Mouse (Mus musculus): ENCODE data around the gene Mrpl9. TPM values are rescaled to one million over a fixed set of nuclear protein-coding genes. Genes with fewer than 3 reads are reported as not detected.
A peak's percentile ranks its signal among the peaks of the same experiment; 100 is the strongest.

The Mrpl9 gene
- polyA plus RNA-seq, 1 experiment from 2014 or later, result 35.2 TPM

DNA sequence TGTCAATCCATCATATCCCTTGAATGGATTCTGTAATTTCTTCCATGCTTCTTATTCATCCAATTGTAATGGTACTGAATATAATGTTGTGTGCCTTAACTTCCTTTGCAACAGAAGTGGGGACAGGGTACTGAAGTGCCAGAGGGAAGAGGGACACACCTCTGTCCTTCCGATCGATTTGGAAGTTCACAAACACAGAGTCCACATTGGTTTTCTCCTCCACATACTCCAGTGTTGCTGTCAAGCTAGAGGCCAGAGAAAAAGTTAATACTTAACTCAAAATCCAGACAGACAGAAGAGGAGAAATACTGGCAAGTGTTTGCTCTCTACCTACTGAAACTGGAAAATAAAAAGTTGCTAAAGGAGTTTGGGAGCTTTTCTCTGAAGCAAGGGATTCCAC is 8.8 kb upstream of the Mrpl9 start:
- Histone ChIP-seq H3K27ac (ENCODE audit: low read depth, low read length) (no peak overlapping the region), H3K36me3 (ENCODE audit: control insufficient read depth, insufficient read depth) (no peaks in the 10 kb centered on the region), H3K27me3 (replicated peaks; ENCODE audit: control insufficient read depth, insufficient read depth, low read length) (no peaks in the 10 kb centered on the region), H3K9ac (ENCODE audit: low read depth, low read length) (no peak overlapping the region), H3K4me3 (ENCODE audit: low read depth, low read length) (no peak overlapping the region), H3K4me2 (replicated peaks; ENCODE audit: low read depth) (no peak overlapping the region), H3K4me1 (replicated peaks; ENCODE audit: control insufficient read depth, insufficient read depth, low read length) (no peaks in the 10 kb centered on the region), H3K9me3 (ENCODE audit: control insufficient read depth) (no peaks in the 10 kb centered on the region)
- 39% methylated on average over 2 of the region's 2 CpGs for WGBS
- no peak for ATAC-seq
- TF ChIP-seq CTCF (IDR thresholded peaks at IDR 0.05; ENCODE audit: low read depth), result no peak

DNA sequence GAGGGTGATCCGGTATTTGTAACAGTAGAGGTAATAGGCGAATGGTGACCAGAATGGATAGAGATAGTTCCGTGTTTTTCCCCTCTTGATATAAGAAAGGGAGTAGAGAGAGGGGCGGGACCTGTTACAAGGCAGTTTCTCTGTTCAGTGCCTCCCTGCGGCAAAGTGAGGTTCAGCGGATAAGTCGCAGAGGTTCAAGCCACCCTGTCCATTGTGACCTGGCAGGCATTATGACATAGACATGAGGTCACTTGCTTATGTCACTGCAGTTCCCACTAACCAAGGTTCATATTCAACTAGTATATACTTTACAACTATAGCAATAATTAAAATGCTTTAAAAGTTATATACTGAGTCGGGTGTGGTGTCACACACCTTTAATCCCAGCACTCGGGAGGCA is 6.7 kb upstream of the Mrpl9 start:
- Histone ChIP-seq H3K4me1 (replicated peaks; ENCODE audit: control insufficient read depth, insufficient read depth, low read length) (no peaks in the 10 kb centered on the region), H3K9me3 (ENCODE audit: control insufficient read depth) (no peaks in the 10 kb centered on the region), H3K9ac (ENCODE audit: low read depth, low read length) (no peak overlapping the region), H3K4me2 (replicated peaks; ENCODE audit: low read depth) (no peak overlapping the region), H3K36me3 (ENCODE audit: control insufficient read depth, insufficient read depth) (no peaks in the 10 kb centered on the region), H3K4me3 (ENCODE audit: low read depth, low read length) (no peak overlapping the region), H3K27me3 (replicated peaks; ENCODE audit: control insufficient read depth, insufficient read depth, low read length) (no peaks in the 10 kb centered on the region), H3K27ac (ENCODE audit: low read depth, low read length) (no peak overlapping the region)
- no peak for ATAC-seq
- TF ChIP-seq CTCF (IDR thresholded peaks at IDR 0.05; ENCODE audit: low read depth), result no peak
- WGBS, result 82% methylated on average over 9 of the region's 9 CpGs

DNA sequence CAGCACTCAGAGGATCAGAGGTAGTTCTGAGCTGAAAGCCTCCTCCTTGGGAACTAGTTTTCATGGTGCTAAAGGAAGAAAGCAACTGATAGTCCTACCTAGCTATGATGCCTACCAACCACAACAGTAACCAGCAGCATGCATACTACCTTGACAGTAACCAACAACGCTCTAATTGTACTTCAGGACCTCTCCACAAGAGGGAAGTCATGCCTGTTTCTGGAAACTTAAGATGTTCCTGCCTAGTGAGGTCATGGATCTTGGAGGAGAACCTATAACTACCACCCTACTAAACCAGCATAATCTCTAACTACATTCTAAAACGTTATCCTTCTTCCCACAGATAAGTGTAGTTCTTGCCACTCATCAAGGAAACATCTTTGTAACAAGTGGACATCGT is 1.9 kb upstream of the Mrpl9 start:
- Histone ChIP-seq H3K27me3 (replicated peaks; ENCODE audit: control insufficient read depth, insufficient read depth, low read length) (no peaks in the 10 kb centered on the region), H3K9me3 (ENCODE audit: control insufficient read depth) (no peaks in the 10 kb centered on the region), H3K4me3 (ENCODE audit: low read depth, low read length) (no peak overlapping the region), H3K27ac (ENCODE audit: low read depth, low read length) (no peak overlapping the region), H3K4me2 (replicated peaks; ENCODE audit: low read depth) (no peak overlapping the region), H3K36me3 (ENCODE audit: control insufficient read depth, insufficient read depth) (peaks cover 4% of the 10 kb centered on the region), H3K4me1 (replicated peaks; ENCODE audit: control insufficient read depth, insufficient read depth, low read length) (no peaks in the 10 kb centered on the region), H3K9ac (ENCODE audit: low read depth, low read length) (no peak overlapping the region)
- no peak for ATAC-seq
- 39% methylated on average over 3 of the region's 3 CpGs for WGBS
- TF ChIP-seq CTCF (IDR thresholded peaks at IDR 0.05; ENCODE audit: low read depth), result peak; percentile 69

DNA sequence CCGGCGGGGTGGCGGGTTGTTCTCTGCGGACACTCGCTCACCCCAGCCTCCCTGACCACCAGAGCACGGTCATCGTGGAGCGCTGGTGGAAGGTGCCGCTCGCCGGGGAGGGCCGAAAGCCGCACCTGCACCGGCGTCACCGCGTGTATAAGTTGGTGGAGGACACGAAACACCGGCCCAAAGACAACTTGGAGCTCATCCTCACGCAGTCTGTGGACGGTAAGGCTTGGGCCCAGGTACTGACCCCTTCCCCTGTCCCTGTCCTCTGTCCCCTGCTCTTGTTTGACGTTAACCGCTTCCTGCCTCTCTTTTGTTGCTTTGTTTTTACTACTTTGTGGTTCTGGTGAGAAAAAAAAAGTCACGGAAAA is 463 bp downstream of the Mrpl9 start, which contains the start of gene Oaz3:
Gene Oaz3, minus strand, starts transcription at position 319 of the 368 bp plus-strand sequence.
- 0% methylated on average over 24 of the region's 24 CpGs for WGBS
- Histone ChIP-seq H3K27me3 (replicated peaks; ENCODE audit: control insufficient read depth, insufficient read depth, low read length) (no peaks in the 10 kb centered on the region), H3K4me1 (replicated peaks; ENCODE audit: control insufficient read depth, insufficient read depth, low read length) (no peaks in the 10 kb centered on the region), H3K9me3 (ENCODE audit: control insufficient read depth) (no peaks in the 10 kb centered on the region), H3K4me2 (replicated peaks; ENCODE audit: low read depth) (peak within 1 kb of the TSS; percentile 89), H3K9ac (ENCODE audit: low read depth, low read length) (peak within 1 kb of the TSS; percentile 77), H3K27ac (ENCODE audit: low read depth, low read length) (peak within 1 kb of the TSS; percentile 57), H3K36me3 (ENCODE audit: control insufficient read depth, insufficient read depth) (peaks cover 26% of the 10 kb centered on the region), H3K4me3 (ENCODE audit: low read depth, low read length) (peak within 1 kb of the TSS; percentile 68)
- no peak for TF ChIP-seq CTCF (IDR thresholded peaks at IDR 0.05; ENCODE audit: low read depth)
- peak; percentile 70; the same call in 1 of the 2 replicates for ATAC-seq

DNA sequence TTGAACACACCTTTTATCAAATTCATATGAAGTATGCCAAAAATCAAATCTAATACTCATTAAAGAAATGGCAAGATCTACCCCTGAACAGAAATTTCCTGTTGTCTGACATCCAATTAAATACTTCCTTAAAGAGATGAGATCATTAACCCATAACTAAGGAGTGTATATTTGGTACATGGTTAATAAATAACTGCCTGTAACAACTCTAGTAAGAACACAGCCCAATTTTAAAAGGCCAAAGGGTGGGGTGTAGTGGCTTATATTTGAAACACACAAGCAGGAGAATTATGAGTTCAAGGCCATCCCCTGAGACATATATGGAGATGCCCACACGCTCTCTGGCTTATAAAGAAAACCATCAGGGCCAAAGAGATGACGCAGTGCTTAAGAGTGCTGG is 6.3 kb downstream of the Mrpl9 start:
- no peak for TF ChIP-seq CTCF (IDR thresholded peaks at IDR 0.05; ENCODE audit: low read depth)
- Histone ChIP-seq H3K4me1 (replicated peaks; ENCODE audit: control insufficient read depth, insufficient read depth, low read length) (no peaks in the 10 kb centered on the region), H3K9me3 (ENCODE audit: control insufficient read depth) (no peaks in the 10 kb centered on the region), H3K27me3 (replicated peaks; ENCODE audit: control insufficient read depth, insufficient read depth, low read length) (no peaks in the 10 kb centered on the region), H3K36me3 (ENCODE audit: control insufficient read depth, insufficient read depth) (peaks cover 31% of the 10 kb centered on the region), H3K4me3 (ENCODE audit: low read depth, low read length) (no peak overlapping the region), H3K27ac (ENCODE audit: low read depth, low read length) (no peak overlapping the region), H3K4me2 (replicated peaks; ENCODE audit: low read depth) (no peak overlapping the region), H3K9ac (ENCODE audit: low read depth, low read length) (no peak overlapping the region)
- WGBS, result 80% methylated on average over 2 of the region's 2 CpGs
- ATAC-seq, result 0 out of 2 replicates have a peak, but pooled peaks have one; percentile 41

DNA sequence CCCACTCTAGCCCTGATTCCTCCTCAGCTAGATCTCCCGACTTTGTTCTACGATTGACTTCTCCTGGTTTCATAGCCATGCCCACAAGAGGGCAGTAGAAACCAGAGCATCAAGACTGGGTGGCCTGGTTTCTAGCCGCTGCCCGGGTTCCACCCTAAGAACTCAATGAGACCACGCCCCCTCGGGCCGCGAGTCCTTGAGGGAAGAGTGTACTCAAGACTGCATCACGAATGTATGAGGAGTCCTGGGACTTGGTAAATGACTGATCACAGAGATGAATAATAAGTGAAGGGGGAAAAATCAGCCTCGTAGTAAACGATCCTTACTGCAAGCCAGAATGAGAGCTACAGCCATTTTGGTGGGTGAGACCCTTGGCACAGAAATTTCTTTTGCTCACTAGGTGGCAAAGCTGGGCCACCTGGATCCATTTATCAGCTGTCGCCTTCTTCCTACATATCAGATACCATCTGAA is 13.4 kb downstream of the Mrpl9 start:
- peak; percentile 93 for TF ChIP-seq CTCF (IDR thresholded peaks at IDR 0.05; ENCODE audit: low read depth)
- no peaks in the 10 kb centered on the region for H3K9me3 ChIP-seq (ENCODE audit: control insufficient read depth)
- no peak overlapping the region for H3K4me3 ChIP-seq (ENCODE audit: low read depth, low read length)
- no peak overlapping the region for H3K27ac ChIP-seq (ENCODE audit: low read depth, low read length)
- H3K9ac ChIP-seq (ENCODE audit: low read depth, low read length), result no peak overlapping the region
- no peaks in the 10 kb centered on the region for H3K27me3 ChIP-seq (replicated peaks; ENCODE audit: control insufficient read depth, insufficient read depth, low read length)
- WGBS, result 2% methylated on average over 12 of the region's 12 CpGs
- no peaks in the 10 kb centered on the region for H3K36me3 ChIP-seq (ENCODE audit: control insufficient read depth, insufficient read depth)
- peak overlapping the region; percentile 31 for H3K4me2 ChIP-seq (replicated peaks; ENCODE audit: low read depth)
- ATAC-seq, result peak; percentile 59
- H3K4me1 ChIP-seq (replicated peaks; ENCODE audit: control insufficient read depth, insufficient read depth, low read length), result no peaks in the 10 kb centered on the region

DNA sequence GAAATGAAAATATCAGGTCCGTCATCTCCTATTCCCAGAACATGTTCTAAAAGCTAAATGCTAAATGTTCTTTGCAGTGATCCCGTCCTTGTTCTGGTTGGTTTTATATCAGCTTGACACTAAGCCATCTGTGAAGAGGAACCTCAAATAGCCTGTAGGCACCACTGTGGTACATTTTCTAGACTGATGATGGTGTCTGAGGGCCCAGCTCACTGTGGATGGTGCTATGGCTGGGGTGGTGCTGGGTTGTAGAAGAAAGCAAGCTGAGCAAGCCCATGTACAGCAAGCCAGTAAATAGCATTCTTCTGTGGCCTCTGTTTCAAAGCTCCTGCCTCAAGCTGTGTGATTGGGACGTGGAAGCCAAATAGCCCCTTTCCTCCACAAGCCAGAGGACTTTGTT is 13.9 kb downstream of the Mrpl9 start:
- no peaks in the 10 kb centered on the region for H3K27me3 ChIP-seq (replicated peaks; ENCODE audit: control insufficient read depth, insufficient read depth, low read length)
- TF ChIP-seq CTCF (IDR thresholded peaks at IDR 0.05; ENCODE audit: low read depth), result no peak
- 80% methylated on average over 3 of the region's 3 CpGs for WGBS
- no peaks in the 10 kb centered on the region for H3K36me3 ChIP-seq (ENCODE audit: control insufficient read depth, insufficient read depth)
- no peak overlapping the region for H3K4me3 ChIP-seq (ENCODE audit: low read depth, low read length)
- no peak overlapping the region for H3K9ac ChIP-seq (ENCODE audit: low read depth, low read length)
- H3K9me3 ChIP-seq (ENCODE audit: control insufficient read depth), result no peaks in the 10 kb centered on the region
- no peak for ATAC-seq
- no peak overlapping the region for H3K4me2 ChIP-seq (replicated peaks; ENCODE audit: low read depth)
- no peak overlapping the region for H3K27ac ChIP-seq (ENCODE audit: low read depth, low read length)
- no peaks in the 10 kb centered on the region for H3K4me1 ChIP-seq (replicated peaks; ENCODE audit: control insufficient read depth, insufficient read depth, low read length)
